Mouse (Mus musculus) embryonic facial prominence, embryonic 13.5 days (tissue): Measurements from ENCODE around the gene Pax7. TPM values are rescaled to one million over a fixed set of nuclear protein-coding genes. Genes with fewer than 3 reads are reported as not detected.

Experiments used
- ATAC-seq: fragments of 200-750 bp; cut with Nextera tagmentation; 2 replicates; pipeline ENCODE4 v1.8.0; 2017; ENCODE audit warnings: low read depth; ENCODE audit not compliant: insufficient number of reproducible peaks, insufficient read depth, low FRiP score, low TSS enrichment
- H3K27ac ChIP-seq: fragments of 300-500 bp; sonication (generic); 2 replicates; pipeline ENCODE4 v1.5.1; 2015; ENCODE audit warnings: moderate library complexity, mild to moderate bottlenecking, inconsistent platforms
- H3K27me3 ChIP-seq: fragments of 300-500 bp; sonication (generic); 2 replicates; pipeline ENCODE4 v1.6.1; 2015; ENCODE audit warnings: mild to moderate bottlenecking, inconsistent platforms
- H3K36me3 ChIP-seq: fragments of 300-500 bp; sonication (generic); 2 replicates; pipeline ENCODE4 v1.6.1; 2015; ENCODE audit warnings: mild to moderate bottlenecking, inconsistent platforms
- H3K4me1 ChIP-seq: fragments of 300-500 bp; sonication (generic); 2 replicates; pipeline ENCODE4 v1.6.1; 2015; ENCODE audit warnings: inconsistent platforms
- H3K4me2 ChIP-seq: fragments of 300-500 bp; sonication (generic); 2 replicates; pipeline ENCODE4 v1.6.1; 2015; ENCODE audit warnings: moderate library complexity, mild to moderate bottlenecking, inconsistent platforms
- H3K4me3 ChIP-seq: fragments of 300-500 bp; sonication (generic); 2 replicates; pipeline ENCODE4 v1.5.1; 2015; ENCODE audit warnings: mild to moderate bottlenecking, inconsistent platforms
- H3K9ac ChIP-seq: fragments of 300-500 bp; sonication (generic); 2 replicates; pipeline ENCODE4 v1.6.1; 2015; ENCODE audit warnings: mild to moderate bottlenecking, inconsistent platforms
- H3K9me3 ChIP-seq: fragments of 300-500 bp; sonication (generic); 2 replicates; pipeline ENCODE4 v1.6.1; 2016; ENCODE audit warnings: inconsistent platforms
- WGBS: fragments of 180-500 bp; shearing (Covaris S2); methylation state at CpG from one replicate; pipeline ENCODE4 v1.1.7; 2015; ENCODE audit warnings: mixed read lengths; 5-methylcytosine and 5-hydroxymethylcytosine counted together
- polyA plus RNA-seq: library from polyadenylated mRNA; unstranded; fragments of >200 nt; fragmentation: Nextera tagmentation; extraction: Ambion mirVana; gene quantifications from 2 replicates; pipeline ENCODE4 v1.2.1, GENCODE M21; 2015

The Pax7 gene
- polyA plus RNA-seq, 1 experiment from 2014 or later = 2.5 TPM

DNA sequence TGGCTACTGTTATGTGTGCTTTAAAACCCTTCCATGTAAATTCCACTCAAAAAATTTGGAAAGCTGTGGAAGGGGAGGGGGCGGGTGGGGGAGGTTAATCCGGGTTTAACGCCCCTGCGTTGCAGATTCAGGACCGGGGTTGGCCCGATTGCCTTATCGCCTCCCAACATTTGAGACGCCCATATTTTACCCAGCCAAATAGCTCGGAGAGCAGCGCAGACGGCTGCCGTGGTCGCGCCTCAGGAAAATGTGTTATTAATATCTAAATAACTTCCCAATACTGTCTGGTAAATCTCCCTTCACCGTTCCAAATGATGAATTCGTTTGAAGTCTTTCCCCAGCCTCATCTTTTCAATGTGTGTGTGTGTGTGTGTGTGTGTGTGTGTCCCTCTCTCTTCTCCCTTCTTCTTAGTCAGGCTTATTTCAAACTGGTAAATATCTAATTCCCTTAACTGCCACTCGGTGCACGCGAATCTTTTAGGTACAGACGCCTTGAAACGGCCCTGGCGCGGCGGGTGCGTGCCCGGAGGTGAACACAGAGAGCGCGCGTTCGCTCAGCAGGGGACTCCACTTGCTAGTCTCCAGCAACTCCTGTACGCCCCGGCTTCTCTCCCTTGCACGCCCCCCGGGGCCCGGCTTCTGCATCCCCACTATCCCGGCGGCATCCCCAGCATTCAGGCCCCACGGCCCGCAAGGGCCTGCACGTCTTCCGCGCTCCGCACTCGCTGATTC, 10.0 kb downstream of the Pax7 start:
- Histone ChIP-seq H3K4me2 (peak overlapping the region; percentile 62), H3K27me3 (peaks cover 99% of the 10 kb centered on the region), H3K4me1 (peaks cover 56% of the 10 kb centered on the region), H3K27ac (peak overlapping the region; percentile 77), H3K9me3 (no peaks in the 10 kb centered on the region), H3K36me3 (no peaks in the 10 kb centered on the region), H3K9ac (peak overlapping the region; percentile 58; the same call in 1 of the 2 replicates), H3K4me3 (peak overlapping the region; percentile 30)
- WGBS = under 1% methylated on average over 44 of the region's 44 CpGs
- ATAC-seq = no peak

DNA sequence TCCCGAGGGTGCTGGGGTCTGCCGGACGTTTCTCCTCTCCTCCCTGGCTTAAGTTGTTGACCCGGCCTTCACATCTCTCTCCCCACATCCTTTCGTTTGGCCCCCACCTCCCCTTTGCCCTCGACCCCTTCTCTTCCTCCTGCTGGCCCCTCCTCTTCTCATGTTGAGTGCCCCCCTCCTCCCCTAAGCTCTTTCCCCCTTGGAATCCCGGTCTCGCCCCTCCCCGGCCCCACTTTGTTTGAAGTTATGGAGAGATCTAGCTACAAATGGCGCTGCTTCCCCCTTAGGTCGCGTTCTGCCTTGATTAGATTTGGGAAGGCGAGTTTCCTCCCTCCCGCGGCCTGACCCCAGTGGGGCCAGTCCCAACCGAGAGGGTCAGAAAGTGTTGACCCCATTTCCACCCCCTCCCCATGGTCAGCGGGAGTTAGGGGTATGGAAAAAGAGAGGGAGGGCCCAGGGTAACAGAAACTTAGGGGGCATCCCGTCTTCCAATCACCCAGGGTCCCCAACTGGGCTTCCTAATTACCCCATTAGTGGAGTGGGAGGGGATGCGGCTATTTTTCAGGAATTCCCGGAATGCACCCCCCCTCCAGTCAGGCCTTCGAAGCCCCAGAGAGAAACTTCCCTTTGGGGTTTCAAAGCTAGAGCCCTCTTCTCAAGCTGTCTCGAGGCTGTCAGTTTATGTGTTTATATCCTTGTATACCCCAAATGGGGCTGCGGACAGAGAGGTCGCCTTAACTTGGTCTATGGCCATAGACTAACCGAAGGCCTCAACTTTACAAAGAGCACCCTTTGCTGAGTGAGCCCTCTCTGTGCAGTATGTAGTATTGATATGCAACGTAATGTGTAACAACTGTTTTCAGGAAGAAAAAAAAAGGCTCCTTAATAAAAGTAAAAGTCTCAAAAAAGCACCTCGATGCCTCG, 10.9 kb downstream of the Pax7 start:
- H3K9ac ChIP-seq = peak overlapping the region; percentile 73
- H3K4me1 ChIP-seq = peaks cover 55% of the 10 kb centered on the region
- 2% methylated on average over 28 of the region's 28 CpGs for WGBS
- ATAC-seq = no peak
- peak overlapping the region; percentile 41 for H3K4me3 ChIP-seq
- no peaks in the 10 kb centered on the region for H3K36me3 ChIP-seq
- peak overlapping the region; percentile 77 for H3K27ac ChIP-seq
- H3K27me3 ChIP-seq = peaks cover 99% of the 10 kb centered on the region
- H3K4me2 ChIP-seq = peak overlapping the region; percentile 62
- H3K9me3 ChIP-seq = no peaks in the 10 kb centered on the region

DNA sequence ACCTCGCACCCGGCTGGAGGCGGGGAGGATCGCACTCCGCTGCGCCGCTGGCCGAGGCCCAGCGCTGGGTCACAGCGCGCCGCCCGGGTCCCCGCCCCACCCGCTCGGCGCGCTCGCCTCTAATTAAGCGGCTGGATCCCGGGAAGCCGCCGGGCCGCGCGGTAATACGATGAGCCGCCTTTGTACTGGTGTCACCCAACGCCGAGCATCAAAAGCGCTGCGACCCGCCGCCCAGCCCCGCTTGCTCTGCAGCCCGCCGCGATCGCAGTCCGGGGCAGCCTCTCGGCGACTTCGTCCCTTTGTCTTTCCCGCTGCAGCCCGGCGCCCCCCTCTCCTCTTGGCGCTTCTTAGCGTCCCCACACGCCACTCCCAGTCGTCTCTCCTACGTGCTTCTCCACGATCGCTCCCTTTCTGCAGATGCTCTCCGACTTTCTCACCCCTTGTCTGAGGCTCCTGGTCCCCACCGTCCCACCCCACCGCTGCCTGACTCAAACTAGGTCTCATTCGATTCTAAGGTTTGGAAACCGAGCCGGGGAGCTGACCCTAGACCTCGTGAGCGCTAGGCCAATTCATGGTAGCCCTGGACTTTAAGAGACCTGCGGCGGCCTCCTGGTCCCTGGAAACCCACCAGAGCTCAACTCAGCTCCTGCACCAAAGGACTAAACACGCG, 11.7 kb downstream of the Pax7 start:
- peak overlapping the region; percentile 77 for H3K27ac ChIP-seq
- peak overlapping the region; percentile 41 for H3K4me3 ChIP-seq
- H3K27me3 ChIP-seq = peaks cover 99% of the 10 kb centered on the region
- peak overlapping the region; percentile 73 for H3K9ac ChIP-seq
- no peaks in the 10 kb centered on the region for H3K9me3 ChIP-seq
- H3K36me3 ChIP-seq = no peaks in the 10 kb centered on the region
- H3K4me1 ChIP-seq = peaks cover 58% of the 10 kb centered on the region
- ATAC-seq = 0 out of 2 replicates have a peak, but pooled peaks have one; percentile 45
- under 1% methylated on average over 65 of the region's 65 CpGs for WGBS
- peak overlapping the region; percentile 62 for H3K4me2 ChIP-seq

DNA sequence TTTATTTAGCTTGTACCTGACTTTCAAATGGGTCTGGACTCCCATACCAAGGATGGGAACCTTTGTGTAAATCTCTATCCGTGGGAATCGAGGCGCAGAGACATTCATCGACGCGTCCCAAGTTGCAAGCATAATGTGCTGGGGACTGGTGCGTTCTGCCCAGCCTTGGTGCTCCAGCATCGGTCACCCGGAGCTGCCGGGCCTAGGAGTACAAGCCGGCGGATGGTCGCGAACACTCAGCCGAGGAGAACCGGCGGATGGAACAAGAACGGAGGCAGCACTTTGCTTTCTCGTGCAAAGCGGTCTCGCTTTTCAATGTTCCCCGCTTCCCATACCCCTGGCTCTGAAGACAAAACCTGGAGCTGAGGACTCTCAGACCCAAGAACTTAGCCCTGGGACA, 12.3 kb downstream of the Pax7 start:
- Histone ChIP-seq H3K9ac (peak overlapping the region; percentile 73), H3K4me1 (peaks cover 56% of the 10 kb centered on the region), H3K4me3 (peak overlapping the region; percentile 41), H3K4me2 (peak overlapping the region; percentile 62), H3K27ac (peak overlapping the region; percentile 77; the same call in 1 of the 2 replicates), H3K27me3 (peaks cover 99% of the 10 kb centered on the region), H3K36me3 (no peaks in the 10 kb centered on the region), H3K9me3 (no peaks in the 10 kb centered on the region)
- ATAC-seq = no peak
- 2% methylated on average over 22 of the region's 22 CpGs for WGBS

DNA sequence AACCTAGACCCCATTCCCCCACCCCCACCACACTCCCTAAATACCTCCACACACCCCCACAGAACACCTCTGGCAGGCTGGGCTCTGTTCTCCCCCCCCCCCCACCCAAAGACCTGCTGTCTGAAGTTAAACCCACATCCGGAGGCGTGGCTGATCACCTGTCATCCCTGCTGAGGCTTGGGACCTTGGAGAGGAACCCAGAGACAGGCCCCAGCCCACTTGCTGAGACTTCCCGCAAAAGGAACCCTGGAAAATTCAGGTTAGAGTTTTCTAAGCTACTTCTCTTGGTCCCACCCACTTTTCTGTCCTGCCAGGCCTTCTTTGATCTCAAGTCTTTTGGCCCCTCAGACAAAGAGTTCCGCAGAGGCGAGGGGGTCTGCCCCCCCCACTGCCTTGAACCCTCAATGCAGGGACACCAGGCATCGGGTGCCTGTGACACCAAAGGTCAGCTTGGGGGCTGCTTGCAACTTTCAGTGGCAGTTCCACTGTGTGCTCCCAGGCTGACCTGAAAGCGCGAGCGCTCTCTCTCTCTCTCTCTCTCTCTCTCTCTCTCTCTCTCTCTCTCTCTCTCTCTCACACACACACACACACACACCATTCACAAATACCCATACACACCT, 13.8 kb downstream of the Pax7 start:
- no peak for ATAC-seq
- Histone ChIP-seq H3K9me3 (no peaks in the 10 kb centered on the region), H3K4me2 (peak overlapping the region; percentile 11; the same call in 1 of the 2 replicates), H3K27ac (no peak overlapping the region), H3K27me3 (peaks cover 97% of the 10 kb centered on the region), H3K4me3 (no peak overlapping the region), H3K9ac (no peak overlapping the region), H3K4me1 (peaks cover 42% of the 10 kb centered on the region), H3K36me3 (no peaks in the 10 kb centered on the region)
- 14% methylated on average over 9 of the region's 9 CpGs for WGBS

DNA sequence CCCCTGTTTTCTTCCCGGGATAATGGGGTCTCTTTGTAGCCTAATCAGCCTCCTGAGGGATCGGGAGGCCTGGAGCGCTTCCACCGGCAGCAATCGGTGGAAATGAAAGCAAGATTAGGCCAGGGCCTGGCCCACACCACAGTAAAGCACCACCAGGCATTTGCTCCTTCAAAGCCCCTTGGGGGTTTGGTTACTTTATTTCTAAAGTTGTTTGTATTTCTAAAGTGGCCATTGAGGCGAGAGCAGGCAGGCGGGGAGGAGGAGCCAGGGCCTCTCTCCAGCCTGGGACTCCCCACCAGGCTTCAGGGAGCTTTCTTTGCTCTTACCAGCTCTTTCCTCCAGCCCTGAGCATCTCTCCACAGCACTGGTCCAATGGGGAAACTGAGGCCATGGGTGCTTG, 15.2 kb downstream of the Pax7 start:
- Histone ChIP-seq H3K4me1 (peaks cover 31% of the 10 kb centered on the region), H3K36me3 (no peaks in the 10 kb centered on the region), H3K9me3 (no peaks in the 10 kb centered on the region), H3K9ac (no peak overlapping the region), H3K27me3 (peaks cover 97% of the 10 kb centered on the region), H3K4me2 (no peak overlapping the region), H3K4me3 (no peak overlapping the region), H3K27ac (no peak overlapping the region)
- WGBS = 6% methylated on average over 7 of the region's 7 CpGs
- ATAC-seq = no peak

DNA sequence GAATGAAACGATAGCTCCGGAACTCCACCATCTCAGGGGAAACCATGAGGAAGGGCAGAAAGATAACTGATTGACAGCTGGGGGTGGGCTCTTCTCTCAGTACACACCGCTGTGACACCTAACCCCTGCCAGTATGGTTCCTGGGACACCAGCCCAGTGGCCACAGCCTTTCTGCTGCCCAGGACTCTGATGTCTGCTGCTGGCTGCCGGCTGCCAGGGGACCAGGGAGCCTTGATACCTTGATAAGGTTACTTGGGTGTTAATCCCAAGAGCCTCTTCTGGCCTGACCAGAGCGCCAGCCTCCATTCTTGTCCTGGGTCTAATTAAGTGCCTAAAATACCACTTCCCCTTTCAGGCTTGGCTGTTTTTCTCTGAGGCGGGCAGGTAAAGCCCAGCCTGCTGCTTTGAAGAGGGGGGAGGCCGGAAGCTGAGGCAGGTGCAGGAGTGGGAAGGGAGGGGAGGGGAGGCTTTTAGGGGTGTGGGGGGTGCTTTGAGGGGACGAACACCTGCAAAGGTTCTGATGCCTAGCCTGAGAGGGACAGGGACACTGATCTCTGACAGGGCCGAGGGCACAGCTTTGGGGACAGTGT, 19.9 kb downstream of the Pax7 start:
- H3K9ac ChIP-seq = no peak overlapping the region
- no peaks in the 10 kb centered on the region for H3K36me3 ChIP-seq
- H3K9me3 ChIP-seq = no peaks in the 10 kb centered on the region
- H3K4me1 ChIP-seq = peaks cover 30% of the 10 kb centered on the region
- WGBS = 18% methylated on average over 9 of the region's 9 CpGs
- no peak for ATAC-seq
- no peak overlapping the region for H3K4me3 ChIP-seq
- no peak overlapping the region for H3K4me2 ChIP-seq
- no peak overlapping the region for H3K27ac ChIP-seq
- peaks cover 89% of the 10 kb centered on the region for H3K27me3 ChIP-seq

DNA sequence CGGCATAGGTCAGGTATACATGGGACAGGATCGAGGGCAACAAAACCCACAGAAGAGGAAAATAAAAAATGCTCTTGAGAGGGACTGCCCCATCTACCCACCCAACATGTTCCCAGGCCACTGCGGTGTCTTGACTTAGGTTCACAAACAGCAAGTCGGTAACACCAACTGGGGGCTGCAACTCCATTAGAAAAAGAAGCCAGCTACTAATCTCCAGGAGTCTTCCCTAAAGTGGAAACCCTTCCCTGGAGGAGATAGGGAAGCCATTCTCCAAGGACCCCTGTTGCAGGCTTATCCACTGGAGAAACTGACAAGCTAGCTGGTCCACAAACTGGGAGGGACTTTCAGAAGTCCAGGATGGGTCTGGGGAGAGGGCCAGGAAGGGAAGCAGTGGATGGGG, 21.4 kb downstream of the Pax7 start:
- peaks cover 86% of the 10 kb centered on the region for H3K27me3 ChIP-seq
- H3K4me1 ChIP-seq = peaks cover 25% of the 10 kb centered on the region
- 50% methylated on average over 4 of the region's 4 CpGs for WGBS
- no peak overlapping the region for H3K4me3 ChIP-seq
- H3K27ac ChIP-seq = no peak overlapping the region
- no peaks in the 10 kb centered on the region for H3K9me3 ChIP-seq
- ATAC-seq = no peak
- H3K9ac ChIP-seq = no peak overlapping the region
- no peak overlapping the region for H3K4me2 ChIP-seq
- H3K36me3 ChIP-seq = no peaks in the 10 kb centered on the region

DNA sequence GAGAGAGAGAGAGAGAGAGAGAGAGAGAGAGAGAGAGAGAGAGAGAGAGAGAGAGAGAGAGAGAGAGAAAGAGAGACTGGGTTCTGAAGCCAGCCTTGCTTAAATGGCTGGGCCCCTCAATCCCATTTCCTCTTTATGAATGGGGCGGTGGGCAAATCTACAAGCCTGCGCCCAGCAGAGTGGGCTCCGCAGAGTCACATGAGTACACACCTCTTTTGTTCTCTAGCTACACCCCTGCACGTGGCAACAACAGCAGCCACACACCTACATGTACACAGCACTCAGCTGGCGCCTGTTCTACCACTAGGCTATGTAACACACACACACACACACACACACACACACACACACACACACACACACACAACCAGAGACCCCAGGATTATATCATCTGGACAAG, 21.9 kb downstream of the Pax7 start:
- 28% methylated on average over 5 of the region's 5 CpGs for WGBS
- ATAC-seq = no peak

DNA sequence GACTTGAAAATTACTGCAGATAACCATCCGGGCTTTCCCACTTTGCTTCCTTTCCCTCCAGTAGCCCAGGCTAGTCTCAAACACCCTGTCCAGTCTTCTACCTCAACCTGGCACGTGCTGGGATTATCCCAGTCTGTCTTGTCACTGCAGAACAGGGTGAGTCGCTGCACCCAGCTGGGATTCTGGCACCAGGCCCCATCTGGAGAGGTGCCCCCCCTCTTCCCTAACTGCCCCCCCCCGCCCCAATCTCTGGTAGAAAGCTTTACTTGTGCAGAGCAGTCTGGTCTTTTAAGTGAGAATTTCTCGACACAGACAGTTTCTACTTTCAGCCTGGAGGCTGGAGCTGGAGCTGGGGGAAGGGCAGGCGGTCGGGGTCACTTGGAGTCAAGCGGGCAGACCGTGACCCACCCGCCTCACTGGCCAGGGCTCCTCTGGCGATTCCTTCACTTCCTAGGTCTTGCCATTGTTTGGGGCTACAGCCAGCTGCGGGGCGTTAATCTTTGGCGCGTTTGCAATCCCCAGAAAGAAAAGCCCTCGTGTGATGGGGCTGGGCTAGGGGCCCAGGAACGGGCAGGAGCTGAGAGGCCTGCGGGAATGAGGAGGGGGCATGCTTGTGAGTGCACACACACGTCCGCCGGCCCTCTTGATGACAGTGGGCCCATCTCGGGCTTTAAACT, 22.4 kb downstream of the Pax7 start:
- peaks cover 86% of the 10 kb centered on the region for H3K27me3 ChIP-seq
- H3K27ac ChIP-seq = peak overlapping the region; percentile 48
- 4% methylated on average over 22 of the region's 22 CpGs for WGBS
- peak overlapping the region; percentile 41; the same call in 1 of the 2 replicates for H3K9ac ChIP-seq
- ATAC-seq = no peak
- H3K4me1 ChIP-seq = peaks cover 27% of the 10 kb centered on the region
- peak overlapping the region; percentile 50 for H3K4me2 ChIP-seq
- peak overlapping the region; percentile 5; the same call in 1 of the 2 replicates for H3K4me3 ChIP-seq
- H3K9me3 ChIP-seq = no peaks in the 10 kb centered on the region
- no peaks in the 10 kb centered on the region for H3K36me3 ChIP-seq

More for the DNA sequence above, 21.9 kb downstream of the Pax7 start:
- peaks cover 27% of the 10 kb centered on the region for H3K4me1 ChIP-seq
- peak overlapping the region; percentile 48; the same call in 1 of the 2 replicates for H3K27ac ChIP-seq
- H3K4me2 ChIP-seq = no peak overlapping the region; the same call in 1 of the 2 replicates
- H3K9ac ChIP-seq = no peak overlapping the region
- no peaks in the 10 kb centered on the region for H3K36me3 ChIP-seq
- no peaks in the 10 kb centered on the region for H3K9me3 ChIP-seq
- peaks cover 86% of the 10 kb centered on the region for H3K27me3 ChIP-seq
- H3K4me3 ChIP-seq = no peak overlapping the region
